Mouse (Mus musculus) kidney, postnatal 0 days (tissue): ENCODE data around the gene Pklr. TPM values are rescaled to one million over a fixed set of nuclear protein-coding genes. Genes with fewer than 3 reads are reported as not detected.

Experiments used
- ATAC-seq: fragments of 200-750 bp; cut with Nextera tagmentation; replicated peaks from 2 replicates; pipeline ENCODE4 v1.8.0; 2017; ENCODE audit warnings: low read depth, moderate number of reproducible peaks, moderate TSS enrichment, moderate library complexity; ENCODE audit not compliant: low FRiP score
- DNase-seq: peaks from one replicate; pipeline ENCODE4 v3.0.0-alpha.2; 2016; ENCODE audit warnings: low spot score
- H3K27ac ChIP-seq: fragments of 300-500 bp; sonication (generic); 2 replicates; pipeline ENCODE4 v1.5.1; 2014; ENCODE audit warnings: mild to moderate bottlenecking
- H3K27me3 ChIP-seq: fragments of 300-500 bp; sonication (generic); 2 replicates; pipeline ENCODE4 v1.6.1; 2014; ENCODE audit warnings: low read length, mixed read lengths; ENCODE audit not compliant: insufficient read depth
- H3K36me3 ChIP-seq: fragments of 300-500 bp; sonication (generic); 2 replicates; pipeline ENCODE4 v1.6.1; 2014; ENCODE audit warnings: low read length, mixed read lengths; ENCODE audit not compliant: insufficient read depth
- H3K4me1 ChIP-seq: fragments of 300-500 bp; sonication (generic); replicated peaks from 2 replicates; pipeline ENCODE4 v1.6.1; 2014; ENCODE audit warnings: antibody characterized with exemption, low read length, mixed read lengths; ENCODE audit not compliant: insufficient read depth
- H3K4me2 ChIP-seq: fragments of 300-500 bp; sonication (generic); 2 replicates; pipeline ENCODE4 v1.6.1; 2014; ENCODE audit warnings: mild to moderate bottlenecking, low read length, moderate library complexity, mixed read lengths
- H3K4me3 ChIP-seq: fragments of 300-500 bp; sonication (generic); replicated peaks from 2 replicates; pipeline ENCODE4 v1.5.1; 2014; ENCODE audit warnings: low read depth, low read length
- H3K9ac ChIP-seq: fragments of 300-500 bp; sonication (generic); 2 replicates; pipeline ENCODE4 v1.6.1; 2014; ENCODE audit warnings: low read depth, low read length
- H3K9me3 ChIP-seq: fragments of 300-500 bp; sonication (generic); replicated peaks from 2 replicates; pipeline ENCODE4 v1.6.1; 2016; ENCODE audit warnings: low read length, inconsistent platforms, mixed read lengths
- CTCF ChIP-seq: IDR thresholded peaks from 2 replicates; pipeline ENCODE4 v1.5.1; 2016; ENCODE audit warnings: antibody characterized with exemption, low read depth, mild to moderate bottlenecking, moderate library complexity
- WGBS: fragments of 180-500 bp; shearing (Covaris S2); extraction: QIAGEN DNeasy Blood & Tissue Kit; methylation state at CpG from one replicate; pipeline ENCODE4 v1.1.7; 2014; 5-methylcytosine and 5-hydroxymethylcytosine counted together
- polyA plus RNA-seq: library from polyadenylated mRNA; unstranded; fragments of >200 nt; fragmentation: Nextera tagmentation; extraction: Ambion mirVana; gene quantifications from 2 replicates; pipeline ENCODE4 v1.2.1, GENCODE M21; 2015

Gene Pklr
- polyA plus RNA-seq, 1 experiment from 2014 or later = 3.7 TPM

DNA sequence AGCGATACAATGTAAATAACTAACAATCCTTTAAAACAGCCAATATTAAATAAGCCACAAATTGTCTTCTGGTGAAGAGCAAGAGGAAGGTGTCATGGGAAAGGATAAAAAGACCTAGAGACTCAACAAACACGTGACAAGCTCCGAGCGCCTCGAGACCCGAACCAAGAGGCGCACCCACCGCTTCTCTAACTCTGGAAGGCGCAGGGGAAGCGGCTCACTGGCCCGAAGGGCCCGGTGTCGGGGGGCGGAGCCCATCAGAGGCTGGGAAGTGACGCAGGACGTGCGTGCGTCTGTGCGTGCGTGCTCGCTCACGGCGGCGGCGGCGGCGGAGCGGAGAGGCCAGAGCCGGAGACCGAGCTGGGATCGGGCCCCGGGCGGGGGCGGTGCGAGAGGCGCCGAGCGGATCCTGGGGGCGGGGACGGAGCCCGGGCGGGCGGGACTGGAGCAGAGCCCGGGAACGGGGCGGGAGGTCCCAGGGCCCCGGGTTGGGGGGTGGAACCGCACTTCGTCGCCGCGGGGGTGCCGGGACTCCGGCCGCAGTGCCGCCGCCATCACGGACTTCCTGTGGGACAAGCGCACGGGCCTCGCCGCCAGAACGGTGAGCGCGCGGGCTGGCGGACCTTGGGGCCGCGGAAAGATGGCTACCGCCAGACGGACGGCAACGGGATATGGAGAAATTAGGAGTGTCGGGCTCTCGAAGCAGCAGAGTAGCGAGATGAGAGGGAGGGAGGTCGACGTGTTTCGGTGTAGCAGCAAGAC, 28.7 kb downstream of the Pklr start, which contains the start of gene Clk2:
TSS of gene Clk2 (plus strand) at position 290 of the 762 bp plus-strand sequence.
- ATAC-seq = peak; percentile 96
- TF ChIP-seq CTCF = no peak

DNA sequence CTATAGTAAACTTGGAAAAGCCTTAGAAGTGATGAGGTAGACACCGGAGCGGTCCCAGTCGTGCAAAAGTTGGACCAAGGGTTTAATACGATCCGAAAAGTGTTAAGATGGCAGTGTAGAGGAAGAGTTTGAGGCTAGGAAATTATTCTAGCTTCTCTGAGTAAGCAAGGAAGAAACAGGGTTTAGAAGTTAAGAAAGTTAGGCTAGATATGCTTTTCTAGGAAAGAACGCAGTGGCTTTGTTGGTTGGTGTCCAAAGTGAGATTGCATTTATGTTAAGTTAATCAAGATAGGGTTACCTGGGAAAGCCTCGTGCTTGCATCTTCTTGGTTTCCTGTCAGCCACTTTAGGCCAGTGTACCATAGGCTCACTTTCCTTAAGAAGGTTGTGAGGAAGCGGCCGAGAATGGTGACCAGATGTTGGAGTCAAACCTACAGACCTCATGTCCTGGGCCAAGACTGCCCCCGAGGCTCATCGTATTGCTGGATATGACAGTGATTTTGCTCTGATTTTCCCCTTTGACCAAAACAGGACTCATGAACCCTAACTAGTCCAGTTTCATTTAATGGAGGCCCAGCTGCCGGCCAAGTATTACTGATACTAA, 29.4 kb downstream of the Pklr start:
- Histone ChIP-seq H3K4me1 (peaks cover 13% of the 10 kb centered on the region), H3K9ac (peak overlapping the region; percentile 97), H3K4me3 (peak overlapping the region; percentile 88), H3K9me3 (no peaks in the 10 kb centered on the region), H3K4me2 (peak overlapping the region; percentile 64), H3K36me3 (peaks cover 22% of the 10 kb centered on the region), H3K27me3 (no peaks in the 10 kb centered on the region), H3K27ac (peak overlapping the region; percentile 98)
- no peak for ATAC-seq
- DNase-seq = no peak
- WGBS = 13% methylated on average over 12 of the region's 12 CpGs
- no peak for TF ChIP-seq CTCF

More for the DNA sequence above, 28.7 kb downstream of the Pklr start, which contains the start of gene Clk2:
- Histone ChIP-seq H3K9ac (peak within 1 kb of the TSS; percentile 97), H3K4me2 (peak within 1 kb of the TSS; percentile 64), H3K27me3 (no peaks in the 10 kb centered on the region), H3K9me3 (no peaks in the 10 kb centered on the region), H3K36me3 (peaks cover 15% of the 10 kb centered on the region), H3K27ac (peak within 1 kb of the TSS; percentile 98), H3K4me3 (peak within 1 kb of the TSS; percentile 88), H3K4me1 (peaks cover 16% of the 10 kb centered on the region)
- under 1% methylated on average over 76 of the region's 79 CpGs for WGBS
- DNase-seq = peak; percentile 96

DNA sequence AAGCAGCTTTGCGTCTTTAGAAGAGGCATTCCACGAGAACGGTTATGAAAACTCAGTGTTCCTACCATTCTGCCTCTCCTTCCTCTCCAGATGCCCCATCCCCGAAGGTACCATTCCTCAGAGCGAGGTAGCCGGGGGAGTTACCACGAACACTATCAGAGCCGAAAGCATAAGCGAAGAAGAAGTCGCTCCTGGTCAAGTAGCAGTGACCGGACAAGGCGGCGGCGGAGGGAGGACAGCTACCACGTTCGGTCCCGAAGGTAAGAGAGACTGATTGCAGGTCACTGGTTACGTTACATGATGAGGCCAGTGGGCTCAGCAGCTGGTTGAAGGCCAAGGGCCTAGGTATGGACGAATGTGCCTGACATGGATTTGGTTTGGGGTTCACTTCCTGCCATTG, 31.0 kb downstream of the Pklr start:
- WGBS = 79% methylated on average over 19 of the region's 19 CpGs
- Histone ChIP-seq H3K9me3 (no peaks in the 10 kb centered on the region), H3K36me3 (peaks cover 28% of the 10 kb centered on the region), H3K4me3 (no peak overlapping the region), H3K27ac (no peak overlapping the region), H3K9ac (no peak overlapping the region), H3K4me1 (peaks cover 13% of the 10 kb centered on the region), H3K27me3 (no peaks in the 10 kb centered on the region), H3K4me2 (no peak overlapping the region)
- DNase-seq (no peak), ATAC-seq (no peak)
- TF ChIP-seq CTCF = no peak

DNA sequence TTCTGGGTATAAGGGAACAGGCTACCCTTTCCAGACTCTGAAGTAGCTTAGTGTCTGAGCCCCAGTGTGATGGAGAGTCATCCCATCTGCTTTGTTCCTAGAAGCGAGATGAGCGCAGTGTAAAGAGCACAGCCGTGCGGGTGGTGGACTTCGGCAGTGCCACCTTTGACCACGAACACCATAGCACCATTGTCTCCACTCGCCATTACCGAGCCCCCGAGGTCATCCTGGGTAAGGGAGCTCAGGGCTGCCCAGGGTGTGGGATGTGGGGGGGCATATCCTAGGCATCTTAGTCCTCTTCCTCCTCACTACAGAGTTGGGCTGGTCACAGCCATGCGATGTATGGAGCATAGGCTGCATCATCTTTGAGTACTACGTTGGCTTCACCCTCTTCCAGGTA, 38.9 kb downstream of the Pklr start:
- WGBS = 96% methylated on average over 11 of the region's 11 CpGs
- Histone ChIP-seq H3K9ac (no peak overlapping the region), H3K36me3 (peaks cover 59% of the 10 kb centered on the region), H3K27me3 (no peaks in the 10 kb centered on the region), H3K27ac (no peak overlapping the region), H3K9me3 (no peaks in the 10 kb centered on the region), H3K4me1 (0 out of 2 replicates have a peak, but pooled peaks cover 3% of the 10 kb centered on the region), H3K4me2 (no peak overlapping the region), H3K4me3 (no peak overlapping the region)
- ATAC-seq = no peak
- no peak for DNase-seq
- TF ChIP-seq CTCF = no peak

DNA sequence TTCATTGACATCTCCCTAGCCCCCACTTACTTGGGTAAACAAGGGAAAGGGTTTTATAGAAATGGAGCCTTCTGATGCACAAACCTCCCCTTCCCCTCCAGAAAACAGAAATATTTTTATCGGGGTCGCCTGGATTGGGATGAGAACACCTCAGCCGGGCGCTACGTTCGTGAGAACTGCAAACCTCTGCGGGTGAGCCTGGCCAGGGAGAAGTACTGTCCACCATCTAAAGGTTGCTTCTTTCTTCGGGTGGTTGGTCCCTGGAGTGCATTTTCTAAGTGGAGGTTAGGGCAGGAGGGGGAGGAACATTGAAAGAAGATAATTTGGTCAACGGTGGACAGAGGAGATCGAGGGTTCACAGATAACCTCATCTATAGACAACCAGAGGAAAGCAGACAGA, 39.6 kb downstream of the Pklr start:
- Histone ChIP-seq H3K27me3 (no peaks in the 10 kb centered on the region), H3K4me2 (no peak overlapping the region), H3K9ac (no peak overlapping the region), H3K27ac (no peak overlapping the region), H3K36me3 (peaks cover 58% of the 10 kb centered on the region), H3K4me1 (0 out of 2 replicates have a peak, but pooled peaks cover 3% of the 10 kb centered on the region), H3K9me3 (no peaks in the 10 kb centered on the region), H3K4me3 (no peak overlapping the region)
- DNase-seq = no peak
- TF ChIP-seq CTCF = no peak
- 90% methylated on average over 10 of the region's 10 CpGs for WGBS
- ATAC-seq = no peak

DNA sequence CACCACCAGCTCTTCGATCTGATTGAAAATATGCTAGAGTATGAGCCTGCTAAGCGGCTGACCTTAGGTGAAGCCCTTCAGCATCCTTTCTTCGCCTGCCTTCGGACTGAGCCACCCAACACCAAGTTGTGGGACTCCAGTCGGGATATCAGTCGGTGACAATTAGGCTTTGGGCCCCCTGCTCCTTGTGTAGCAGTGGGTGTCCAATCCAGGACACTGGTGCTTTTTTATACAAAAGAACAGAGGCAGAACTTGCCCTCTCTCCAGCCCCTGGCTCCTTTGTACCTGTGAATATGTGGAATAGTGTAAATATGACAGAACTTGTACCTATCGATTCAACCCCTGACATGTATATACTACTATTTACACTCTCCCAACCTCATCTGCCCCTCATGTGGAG, 40.5 kb downstream of the Pklr start:
- WGBS = 80% methylated on average over 7 of the region's 7 CpGs
- H3K4me2 ChIP-seq = no peak overlapping the region
- ATAC-seq (no peak), DNase-seq (no peak)
- H3K4me1 ChIP-seq = 0 out of 2 replicates have a peak, but pooled peaks cover 3% of the 10 kb centered on the region
- H3K27me3 ChIP-seq = no peaks in the 10 kb centered on the region
- H3K27ac ChIP-seq = no peak overlapping the region
- H3K9ac ChIP-seq = no peak overlapping the region
- TF ChIP-seq CTCF = no peak
- no peak overlapping the region for H3K4me3 ChIP-seq
- peaks cover 58% of the 10 kb centered on the region for H3K36me3 ChIP-seq
- H3K9me3 ChIP-seq = no peaks in the 10 kb centered on the region
